Mouse (Mus musculus) lung, adult 2 months (tissue): ENCODE data around the gene Gpr3.

Experiments used
- CTCF ChIP-seq: fragments of 200-500 bp; IDR thresholded peaks from 2 replicates; pipeline ENCODE4 v1.5.1; 2011; ENCODE audit warnings: mild to moderate bottlenecking, low read length, control low read depth; ENCODE audit not compliant: insufficient read depth
- POLR2A ChIP-seq: fragments of 200-500 bp; IDR thresholded peaks from 2 replicates; pipeline ENCODE4 v1.6.1; 2011; ENCODE audit warnings: low read depth, mild to moderate bottlenecking, control low read depth, low read length, borderline replicate concordance; ENCODE audit errors: extremely low read depth

- TF ChIP-seq CTCF (no peak), POLR2A (no peak)
These were observed 17.2 kb upstream of the Gpr3 start for GRCm38 (mm10) chr4:133229582-133229981.
